Mouse (Mus musculus) cerebellum, adult 9-10 months (tissue): ENCODE data around the gene Rps7.

Source experiments
- DNase-seq: peaks from one replicate; pipeline ENCODE4 v3.0.0; 2022

Gene Rps7

DNA sequence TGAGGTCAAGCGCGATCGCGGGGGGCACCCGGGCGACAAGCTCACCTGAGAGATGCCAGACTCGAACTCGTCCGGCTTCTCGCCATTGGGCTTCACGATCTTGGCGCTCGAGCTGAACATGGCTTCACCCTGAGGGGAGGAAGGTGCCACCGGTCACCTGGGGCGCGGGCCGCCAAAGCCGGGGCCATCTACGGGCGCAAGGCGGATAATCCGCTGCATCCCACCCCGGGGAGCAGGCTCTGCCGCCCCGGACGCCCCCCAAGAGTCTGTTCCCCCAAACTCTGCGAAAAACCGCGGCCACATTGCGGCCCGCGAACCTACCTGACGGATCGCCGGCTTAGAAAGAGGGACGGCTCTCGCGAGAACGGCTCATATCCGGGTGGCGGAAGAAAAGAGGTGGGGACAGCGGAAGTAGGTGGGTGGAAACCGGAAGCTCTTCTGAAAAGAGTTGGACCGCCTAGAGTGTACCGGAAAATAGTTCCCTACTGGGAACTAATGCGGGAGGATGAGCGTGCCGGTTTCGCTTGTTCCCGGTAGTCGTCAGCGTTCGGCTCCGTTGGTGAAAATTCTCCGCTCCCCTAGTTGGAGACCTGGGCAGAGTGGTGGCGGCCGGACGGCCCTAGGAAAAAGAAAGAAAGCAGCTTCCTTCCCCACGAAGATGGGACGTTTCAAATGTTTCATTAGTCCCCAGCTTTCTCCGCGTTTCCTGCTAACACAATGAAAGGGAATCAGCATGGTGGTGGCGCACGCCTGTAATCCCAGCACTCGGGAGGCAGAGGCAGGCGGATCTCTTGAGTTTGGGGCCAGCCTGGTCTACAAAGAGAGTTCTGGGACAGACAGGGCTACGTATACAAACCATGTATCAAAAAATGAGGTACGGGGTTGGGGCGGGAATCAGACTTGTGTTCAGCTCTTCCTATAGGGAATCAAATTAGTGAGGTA, at the start of gene Rps7:
Rps7 (minus strand) TSS at position 419 of the 942 bp plus-strand sequence.
- peak; percentile 94 for DNase-seq

- DNase-seq, result no peak
Measured at GRCm38 (mm10) chr12:28684674-28685073, 48.9 kb upstream of the Rps7 start.

GRCm38 (mm10) chr12:28675925-28676209, 40.1 kb upstream of the Rps7 start:
- DNase-seq, result no peak

GRCm38 (mm10) chr12:28675121-28675924, 39.6 kb upstream of the Rps7 start, which contains the start of gene Adi1:
Gene Adi1 (plus strand): TSS chr12:28675231.
- DNase-seq, result peak; percentile 89

GRCm38 (mm10) chr12:28674038-28674720, 38.4 kb upstream of the Rps7 start:
- no peak for DNase-seq

DNA sequence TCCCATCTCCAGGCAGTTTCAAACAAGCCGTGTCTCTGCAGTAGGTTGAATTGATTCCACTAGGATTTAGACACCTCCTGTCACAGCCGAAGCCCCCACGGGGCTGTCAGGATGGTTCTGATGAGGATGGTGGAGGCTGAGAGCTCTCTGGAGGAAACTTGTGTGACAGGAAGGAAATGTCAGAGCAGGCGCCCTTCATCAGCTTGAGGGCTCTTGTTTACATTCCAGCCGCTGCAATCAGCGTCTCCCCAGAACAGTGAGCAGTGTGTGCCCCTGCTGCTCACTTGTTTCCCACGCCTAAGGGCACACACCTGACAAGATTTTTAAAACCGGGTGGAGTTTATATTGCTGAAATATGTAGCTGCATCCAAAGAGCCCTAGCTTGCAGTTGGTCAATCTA, 31.5 kb upstream of the Rps7 start:
- no peak for DNase-seq

DNA sequence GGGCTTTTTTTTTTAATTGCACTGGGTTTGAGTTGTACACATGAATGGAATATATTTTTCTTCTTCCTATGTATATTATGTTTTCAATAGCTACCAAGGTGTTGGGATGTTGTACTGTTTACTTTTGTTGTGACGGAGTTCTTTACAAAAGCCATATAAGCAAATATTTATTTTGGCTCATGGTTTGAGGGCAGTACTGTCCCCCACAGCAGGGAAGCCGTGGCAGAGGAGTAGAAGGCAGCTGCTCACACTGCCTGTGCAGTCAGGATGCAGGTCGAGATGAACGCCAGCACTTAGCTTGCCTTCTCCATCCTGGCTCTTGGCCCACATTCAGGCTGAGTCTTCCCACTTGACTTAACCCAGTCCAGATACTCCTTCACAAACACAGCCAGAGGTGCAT, 31.0 kb upstream of the Rps7 start:
- no peak for DNase-seq

DNA sequence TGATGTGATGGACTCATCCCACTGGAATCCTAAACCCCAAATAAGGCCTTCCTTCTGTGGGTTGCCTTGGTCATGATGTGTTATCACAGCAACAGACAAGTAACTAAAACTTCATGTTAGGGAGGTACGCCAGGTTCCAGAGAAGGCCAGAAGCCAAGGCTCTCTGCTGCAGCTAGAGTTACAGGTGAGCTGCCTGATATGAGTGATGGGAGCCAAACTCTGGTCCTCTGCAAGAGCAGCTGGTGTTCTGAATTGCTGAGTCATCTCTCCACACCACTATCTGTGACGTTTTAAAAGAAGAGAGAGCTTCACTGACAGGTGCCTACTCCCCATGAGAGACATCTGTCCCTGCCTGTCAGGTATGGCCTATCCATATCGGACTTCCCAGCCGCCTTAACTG, 26.9 kb upstream of the Rps7 start:
- no peak for DNase-seq

- peak; percentile 86 for DNase-seq
Measured at GRCm38 (mm10) chr12:28649141-28650110, 13.7 kb upstream of the Rps7 start, which contains the start of gene Rnaseh1. Gene Rnaseh1 (plus strand): TSS chr12:28649602.

GRCm38 (mm10) chr12:28638778-28639177, 3.0 kb upstream of the Rps7 start:
- DNase-seq, result no peak

GRCm38 (mm10) chr12:28636543-28636942, 790 bp upstream of the Rps7 start:
- no peak for DNase-seq

GRCm38 (mm10) chr12:28635058-28635534, 657 bp downstream of the Rps7 start:
- DNase-seq, result no peak

GRCm38 (mm10) chr12:28628436-28628835, 7.3 kb downstream of the Rps7 start:
- DNase-seq, result no peak

DNA sequence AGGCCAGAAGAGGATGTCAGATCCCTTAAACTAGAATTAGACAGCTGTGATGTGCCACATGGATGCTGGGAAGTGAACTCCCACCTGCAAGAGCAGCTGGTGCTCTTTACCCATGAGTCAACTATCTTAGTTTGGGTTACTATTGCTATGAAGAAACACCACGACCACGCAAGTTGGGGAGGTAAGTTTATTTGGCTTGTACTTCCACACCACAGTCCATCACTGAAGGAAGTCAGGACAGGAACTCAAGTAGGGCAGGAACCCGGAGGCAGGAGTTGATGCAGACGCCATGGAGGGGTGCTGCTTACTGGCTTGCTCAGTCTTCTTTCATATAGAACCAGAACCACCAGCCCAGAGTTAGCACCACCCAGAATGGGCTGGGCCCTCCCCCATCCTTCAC, 8.7 kb downstream of the Rps7 start:
- DNase-seq, result no peak

DNA sequence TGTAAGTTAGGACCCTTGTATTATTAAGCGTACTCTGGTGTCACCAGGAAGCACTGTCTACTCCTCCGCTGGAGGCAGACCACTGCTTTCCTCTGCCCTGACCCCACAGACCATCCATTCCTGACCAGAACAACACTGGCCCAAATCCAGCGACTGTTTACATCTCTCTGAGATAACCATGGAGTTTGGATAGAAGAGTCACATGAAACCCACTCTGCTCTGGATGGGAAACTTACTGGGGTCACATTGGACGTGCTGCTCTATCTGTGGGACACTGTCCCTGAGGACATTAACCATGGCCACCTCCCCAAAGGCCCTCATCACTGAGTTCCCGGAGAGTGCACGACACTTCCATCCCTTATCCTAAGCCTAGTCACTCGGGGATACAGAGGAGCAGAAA, 10.3 kb downstream of the Rps7 start:
- no peak for DNase-seq

- DNase-seq, result no peak
Measured at GRCm38 (mm10) chr12:28624251-28624650, 11.5 kb downstream of the Rps7 start.

DNA sequence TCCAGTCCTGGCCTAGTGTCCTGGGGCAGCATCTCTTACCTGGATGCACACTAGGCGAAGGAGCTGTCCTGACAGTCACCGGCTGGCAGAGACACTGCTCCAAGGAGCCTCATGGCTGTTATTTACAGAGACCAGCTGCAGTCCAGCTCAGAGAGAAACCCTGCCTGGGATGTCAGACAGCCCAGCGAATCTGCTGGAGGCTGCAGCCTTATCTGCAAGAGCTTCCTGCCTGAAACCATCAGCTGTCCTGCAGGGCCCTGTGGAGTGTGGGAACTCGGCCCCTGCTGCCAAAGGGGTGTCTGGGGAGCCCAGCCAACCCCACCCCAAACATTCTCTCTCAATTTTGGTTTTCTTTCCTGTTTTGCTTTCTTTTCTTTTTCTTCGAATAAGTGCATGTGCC, 12.6 kb downstream of the Rps7 start, which contains the start of gene Colec11:
Colec11 (minus strand) TSS at position 183 of the 400 bp plus-strand sequence.
- no peak for DNase-seq

GRCm38 (mm10) chr12:28622641-28623040, 13.1 kb downstream of the Rps7 start:
- DNase-seq, result no peak

- DNase-seq, result no peak
Measured at GRCm38 (mm10) chr12:28622167-28622532, 13.6 kb downstream of the Rps7 start.

DNA sequence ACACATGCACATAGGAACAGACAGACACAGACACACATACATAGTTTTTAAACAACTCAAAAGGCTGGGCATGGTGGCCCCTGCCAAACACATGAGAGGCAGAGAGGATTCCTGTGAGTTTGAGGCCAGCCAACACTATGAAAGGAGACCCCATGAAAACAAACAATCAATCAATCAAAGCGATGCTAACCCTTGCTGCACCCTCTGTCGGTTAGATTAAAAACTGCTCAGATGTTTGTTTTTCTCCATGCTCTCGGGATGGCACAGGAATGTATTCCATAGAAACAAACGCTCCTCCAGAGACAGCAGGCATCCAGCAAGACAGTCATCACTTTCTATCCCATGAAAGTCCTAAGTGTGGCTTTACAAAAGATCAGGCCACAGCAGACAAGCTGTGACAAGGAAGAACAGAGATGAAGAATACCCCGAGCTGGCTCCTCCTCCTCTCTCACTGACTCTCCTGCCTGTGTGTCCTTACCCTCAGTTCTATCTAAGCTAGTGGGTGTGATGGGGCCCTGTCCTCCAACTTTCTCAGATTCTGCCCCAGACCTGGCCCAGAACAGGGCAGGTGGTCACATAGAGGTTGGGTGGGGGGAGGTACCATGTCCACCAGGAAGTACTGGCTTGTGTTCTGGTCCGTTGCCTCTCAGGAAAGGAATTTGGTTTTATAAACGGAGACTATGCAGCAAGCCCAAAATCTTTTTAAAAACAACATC, 14.1 kb downstream of the Rps7 start:
- no peak for DNase-seq

- DNase-seq, result no peak
Measured at GRCm38 (mm10) chr12:28617297-28617696, 18.5 kb downstream of the Rps7 start.
